In the genomic region with DNA sequence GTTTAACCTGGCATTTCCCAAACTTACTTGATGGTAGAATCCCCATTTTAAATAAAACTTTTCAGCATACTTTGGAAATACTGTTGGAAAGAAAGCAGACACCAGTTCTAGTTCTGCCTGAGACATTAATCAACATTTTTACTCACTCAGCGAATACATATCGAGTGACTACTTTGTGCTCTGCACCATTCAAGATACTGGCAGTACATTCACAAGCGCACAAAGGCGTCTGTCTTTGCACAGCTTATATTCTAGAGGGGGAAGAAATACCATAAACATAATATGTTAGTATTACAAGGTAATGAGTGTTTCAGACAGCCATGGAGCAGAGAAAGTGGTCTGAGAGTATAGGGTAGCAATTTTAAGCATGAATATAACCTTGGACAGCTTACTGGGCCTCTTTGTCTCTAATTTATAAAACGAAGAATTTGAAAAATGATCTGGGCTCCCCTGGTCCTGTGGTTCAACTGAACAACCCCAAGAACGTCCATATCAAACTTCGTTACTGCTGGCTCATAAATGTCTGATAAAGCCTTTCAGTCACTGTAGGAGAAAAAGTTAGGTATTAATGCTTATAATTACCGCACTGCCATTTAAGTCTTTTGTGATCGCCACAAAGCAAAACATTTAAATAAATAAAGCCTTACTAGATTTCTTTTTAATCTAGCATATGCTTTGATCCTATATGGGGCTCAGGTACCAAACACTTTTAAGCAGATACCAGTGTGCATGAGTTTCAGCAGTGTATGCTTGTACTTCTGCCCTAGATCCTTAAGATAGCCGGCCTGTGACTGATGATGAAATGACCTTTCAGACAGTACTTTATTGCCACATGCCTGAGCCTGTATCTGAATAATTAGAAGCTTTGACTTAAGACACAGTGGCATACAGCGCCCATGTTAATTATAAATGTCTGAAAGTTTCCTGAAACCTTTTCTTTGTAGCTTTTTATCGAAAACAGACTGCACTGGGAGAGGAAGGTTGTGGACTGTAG, we compare ENCODE assay signal across 20 mouse cellular contexts. TPM values are rescaled to one million over a fixed set of nuclear protein-coding genes. Genes with fewer than 3 reads are reported as not detected.
A peak's percentile ranks its signal among the peaks of the same experiment; 100 is the strongest.
DNase-seq lines count a peak whose midpoint lies in the region; ATAC-seq lines count a peak whose summit lies in the region.
"Had no signal": no experiment of that assay in that cellular context is flagged by ENCODE, and none has a peak within 500 bp of the region (broad histone marks: within the 10 kb centered on the region; RNA-seq: fewer than 3 reads in every experiment).

No protein-coding gene starts in this region.

- H3K9me3 ChIP-seq in liver, embryonic 11.5 days (ENCODE audit: control insufficient read depth, low read length) = no peaks in the 10 kb centered on the region
- H3K9me3 ChIP-seq in forebrain, embryonic 11.5 days (ENCODE audit: control insufficient read depth, low read length) = no peaks in the 10 kb centered on the region
- H3K9me3 ChIP-seq: forebrain, embryonic 15.5 days; midbrain, embryonic 13.5 days had no signal

- no peak overlapping the region for H3K9ac ChIP-seq in liver, embryonic 11.5 days (ENCODE audit: low read depth, low read length)
- no peak overlapping the region for H3K9ac ChIP-seq in forebrain, embryonic 11.5 days (ENCODE audit: low read length)
- H3K9ac ChIP-seq: forebrain, embryonic 15.5 days; midbrain, embryonic 13.5 days had no signal

- no peaks in the 10 kb centered on the region for H3K36me3 ChIP-seq in liver, embryonic 11.5 days (ENCODE audit: control insufficient read depth, insufficient read depth, low read length)
- no peaks in the 10 kb centered on the region for H3K36me3 ChIP-seq in forebrain, embryonic 11.5 days (ENCODE audit: control insufficient read depth, insufficient read depth, low read length)
- H3K36me3 ChIP-seq: forebrain, embryonic 15.5 days; midbrain, embryonic 13.5 days had no signal

- peak overlapping the region; percentile 6; the same call in 1 of the 2 replicates for H3K4me2 ChIP-seq in liver, embryonic 11.5 days
- H3K4me2 ChIP-seq in forebrain, embryonic 11.5 days (ENCODE audit: low read depth, low read length, severe bottlenecking) = no peak overlapping the region
- H3K4me2 ChIP-seq: forebrain, embryonic 15.5 days; heart, embryonic 11.5 days; midbrain, embryonic 13.5 days had no signal

- WGBS in liver, embryonic 11.5 days = 63% methylated on average over 12 of the region's 12 CpGs
- WGBS in forebrain, embryonic 11.5 days = 89% methylated on average over 12 of the region's 12 CpGs

- H3K27ac ChIP-seq in liver, embryonic 11.5 days (ENCODE audit: low read depth, low read length) = peak overlapping the region; percentile 34; the same call in 1 of the 2 replicates
- H3K27ac ChIP-seq in forebrain, embryonic 11.5 days (ENCODE audit: low read depth, low read length) = no peak overlapping the region
- H3K27ac ChIP-seq: forebrain, embryonic 15.5 days; midbrain, embryonic 13.5 days had no signal

- H3K4me3 ChIP-seq in liver, embryonic 11.5 days (ENCODE audit: low read depth, low read length) = no peak overlapping the region
- H3K4me3 ChIP-seq in forebrain, embryonic 11.5 days (ENCODE audit: low read depth, low read length) = no peak overlapping the region
- H3K4me3 ChIP-seq: forebrain, embryonic 15.5 days; midbrain, embryonic 13.5 days had no signal

- no peaks in the 10 kb centered on the region for H3K27me3 ChIP-seq in liver, embryonic 11.5 days (replicated peaks; ENCODE audit: control insufficient read depth, insufficient read depth, low read length)
- H3K27me3 ChIP-seq in forebrain, embryonic 11.5 days (ENCODE audit: control insufficient read depth, insufficient read depth, low read length) = no peaks in the 10 kb centered on the region
- H3K27me3 ChIP-seq: forebrain, embryonic 15.5 days; midbrain, embryonic 13.5 days had no signal

- DNase-seq in lung, postnatal 25 days (ENCODE audit: low spot score) = peak; percentile 11
- DNase-seq in lung, postnatal 10 days = no peak
- DNase-seq in liver, embryonic 11.5 days (ENCODE audit: low spot score) = no peak
- DNase-seq in layer of hippocampus, adult 11-12 months (ENCODE audit: low spot score) = no peak
- no peak for DNase-seq in kidney, postnatal 10 days
- DNase-seq in forebrain, embryonic 11.5 days (ENCODE audit: low spot score) = no peak
- DNase-seq: adrenal gland, postnatal 25 days; cerebellum, adult 9-11 months; gastrocnemius, postnatal 10 days; heart, postnatal 4 days; kidney, postnatal 36 days; right cerebral cortex, adult 18-20 months; spleen, adult 18-20 months; thymus, postnatal 14 days had no signal

- peaks cover 62% of the 10 kb centered on the region for H3K4me1 ChIP-seq in liver, embryonic 11.5 days (replicated peaks; ENCODE audit: control insufficient read depth, insufficient read depth, low read length)
- H3K4me1 ChIP-seq in forebrain, embryonic 11.5 days (replicated peaks; ENCODE audit: control insufficient read depth, insufficient read depth, low read length) = no peaks in the 10 kb centered on the region
- H3K4me1 ChIP-seq: forebrain, embryonic 15.5 days; midbrain, embryonic 13.5 days had no signal

- ATAC-seq in erythroid progenitor cell, adult 5-6 weeks (replicated peaks; ENCODE audit: low FRiP score, poor library complexity, severe bottlenecking) = 0 out of 2 replicates have a peak, but pooled peaks have one; percentile 28
- no peak for ATAC-seq in liver, embryonic 11.5 days (replicated peaks; ENCODE audit: low FRiP score)
- ATAC-seq in megakaryocyte-erythroid progenitor cell, adult 5-6 weeks (replicated peaks; ENCODE audit: low FRiP score, low TSS enrichment, poor library complexity, severe bottlenecking) = peak; percentile 41
- no peak for ATAC-seq in forebrain, embryonic 11.5 days (replicated peaks; ENCODE audit: low FRiP score)
- ATAC-seq: forebrain, embryonic 15.5 days; lung, postnatal 0 days; midbrain, embryonic 13.5 days had no signal

RNA-seq across cellular contexts. Expression of gene Ell2, which starts 35.5 kb away (rescaled TPM):
- 78.4 and 114 TPM in 2 replicates for total RNA-seq in erythroid progenitor cell, adult 5-6 weeks (2015; ENCODE audit: low replicate concordance)
- 46.5 and 46.8 TPM in 2 replicates for total RNA-seq in erythroid progenitor cell, adult 5-6 weeks (2017; ENCODE audit: low replicate concordance)
- 40.4 and 44.8 TPM in 2 replicates for polyA plus RNA-seq in liver, embryonic 11.5 days (2014; fragmentation: Nextera tagmentation; extraction: Ambion mirVana)
- 40.4 and 65.7 TPM in 2 replicates for total RNA-seq in megakaryocyte-erythroid progenitor cell, adult 5-6 weeks (2014; fragmentation: Nextera tagmentation)
- total RNA-seq in megakaryocyte-erythroid progenitor cell, adult 5-6 weeks (2017) = 61.8 and 63.9 TPM in 2 replicates
- polyA plus RNA-seq in forebrain, embryonic 11.5 days (2014; fragmentation: Nextera tagmentation; extraction: Ambion mirVana) = 3.3 and 3.5 TPM in 2 replicates

Comparison
In these comparisons a context has a peak if more than half of its experiments do, and no peak if none do; other contexts are left out.
1. ATAC-seq: peak in erythroid progenitor cell, adult 5-6 weeks (single experiment) and megakaryocyte-erythroid progenitor cell, adult 5-6 weeks (single experiment); none in liver, embryonic 11.5 days (single experiment) and forebrain, embryonic 11.5 days (single experiment).